Mouse (Mus musculus): ENCODE measurements around the gene Olfr351.

Gene Olfr351

DNA sequence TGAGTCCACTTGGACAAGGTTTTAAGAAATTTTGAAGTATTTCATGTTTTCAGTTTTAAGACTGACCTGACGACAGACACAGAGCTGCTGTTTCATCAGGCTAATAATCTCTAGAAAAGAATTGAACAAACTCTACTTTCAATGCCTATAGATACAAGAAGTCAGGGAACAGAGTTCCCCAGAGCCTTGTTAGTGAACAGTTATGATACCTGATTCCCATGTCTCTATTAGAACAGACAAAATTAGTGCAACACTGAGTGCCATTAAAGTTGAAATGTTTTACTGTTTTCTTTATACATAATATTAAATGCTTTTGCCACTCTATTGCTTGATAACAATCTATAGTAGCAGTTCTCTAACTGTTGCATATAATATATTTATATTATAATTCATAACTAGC lies at the start of gene Olfr351:
Olfr351 (minus strand) TSS at position 101 of the 400 bp plus-strand sequence.
- no peak for DNase-seq (ENCODE audit: low read depth)

GRCm38 (mm10) chr2:36905380-36905779 lies 42.9 kb upstream of the Olfr351 start, which contains the start of gene Olfr354:
Olfr354 (plus strand) TSS chr2:36905680.
- DNase-seq (ENCODE audit: low read depth), result no peak

DNA sequence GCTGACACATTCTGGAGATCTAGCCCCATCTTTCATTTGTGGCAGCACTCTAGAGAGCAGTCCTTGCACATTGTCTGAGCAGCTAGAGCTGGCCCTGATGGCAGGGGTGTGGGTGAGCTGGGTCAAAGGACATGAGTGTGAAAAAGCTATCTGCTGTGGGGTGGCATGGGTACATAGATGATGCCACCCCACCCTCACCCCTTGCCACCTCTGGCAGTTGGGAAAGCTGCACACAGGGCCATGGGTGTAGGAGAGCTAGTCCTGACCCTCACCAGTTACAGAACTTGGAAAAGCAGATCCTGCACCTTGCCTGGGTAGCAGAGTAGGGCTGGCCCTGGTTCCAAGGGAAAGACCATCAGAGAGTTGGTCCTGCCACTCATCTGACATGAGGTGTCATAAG lies 34.7 kb upstream of the Olfr351 start:
- no peak for DNase-seq (ENCODE audit: low read depth)

DNA sequence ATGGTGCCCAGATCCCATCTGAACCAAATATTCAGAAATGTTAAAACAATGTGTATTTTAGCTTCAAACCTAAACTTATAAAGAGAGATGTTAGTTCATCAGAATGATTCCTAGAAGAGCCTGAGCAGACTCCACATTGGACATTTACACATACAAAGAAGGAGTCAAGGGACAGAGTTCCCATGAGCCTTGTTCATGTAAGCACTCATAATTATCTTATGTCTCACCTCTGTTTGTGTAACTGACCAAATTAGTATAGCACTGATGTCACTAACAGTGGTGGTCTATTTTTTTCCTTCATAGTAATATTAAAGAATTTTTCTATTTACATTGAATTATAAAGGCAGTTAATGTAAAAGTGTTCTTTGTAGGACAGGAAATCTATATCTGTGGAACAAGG lies 30.4 kb upstream of the Olfr351 start, which contains the start of gene Olfr353:
Olfr353 (minus strand) TSS at position 101 of the 400 bp plus-strand sequence.
- DNase-seq (ENCODE audit: low read depth), result no peak

DNA sequence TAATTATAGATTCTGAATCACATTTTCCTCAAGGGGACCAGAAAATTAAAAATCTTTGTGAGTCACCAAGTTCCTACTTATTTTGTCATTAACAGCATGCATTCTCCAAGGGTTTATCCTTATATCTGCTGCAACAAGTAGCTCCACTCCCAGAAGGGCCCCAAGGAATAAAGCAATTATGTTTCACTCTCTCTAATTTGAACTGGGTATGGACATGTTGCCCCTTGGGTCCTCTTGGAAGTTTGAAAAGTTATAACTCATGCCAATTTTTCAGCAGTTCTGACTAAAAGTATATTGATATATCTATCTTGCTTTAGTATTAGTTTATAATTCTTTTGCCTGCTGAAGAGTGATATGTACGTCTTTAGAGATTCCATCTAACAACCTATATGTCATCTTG lies 5.7 kb upstream of the Olfr351 start, which contains the start of gene Olfr352:
Olfr352 (plus strand) TSS at position 301 of the 400 bp plus-strand sequence.
- DNase-seq (ENCODE audit: low read depth), result no peak

DNA sequence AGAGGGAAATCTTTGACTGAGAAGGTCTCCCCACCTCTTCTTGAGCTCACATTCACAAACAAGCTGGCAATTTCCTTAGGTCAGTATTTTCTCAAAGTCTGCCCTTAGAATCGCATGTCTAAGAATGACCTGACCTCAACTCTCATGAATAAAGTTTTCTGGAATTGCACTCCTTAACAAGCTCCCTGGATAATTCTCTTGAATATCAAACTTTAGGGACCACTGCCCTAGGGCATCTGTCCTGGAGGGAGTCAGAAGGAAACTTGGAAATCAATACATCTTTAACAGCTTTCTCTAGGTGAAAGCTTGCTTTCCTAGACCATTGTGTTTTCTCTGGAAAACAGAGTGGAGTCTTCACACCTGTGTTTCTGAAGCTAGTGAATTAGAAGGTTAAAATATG lies 16.4 kb downstream of the Olfr351 start, which contains the start of gene Olfr350:
Olfr350 (plus strand) TSS at position 301 of the 400 bp plus-strand sequence.
- no peak for DNase-seq (ENCODE audit: low read depth)

GRCm38 (mm10) chr2:36816932-36817331 lies 45.5 kb downstream of the Olfr351 start, which contains the start of gene Olfr3:
Olfr3 (minus strand) TSS chr2:36817032.
- DNase-seq (ENCODE audit: low read depth), result no peak

Measured in 416B (cell line).